Mouse (Mus musculus) liver, postnatal 0 days (tissue): Measurements from ENCODE around the gene Gpr146.

Experiments used
- CTCF ChIP-seq: sonication (generic); IDR thresholded peaks from 2 replicates; pipeline ENCODE4 v1.5.1; 2016; ENCODE audit warnings: antibody characterized with exemption, low read depth
- EP300 ChIP-seq: IDR thresholded peaks from 2 replicates; pipeline ENCODE4 v1.6.1; 2016; ENCODE audit warnings: antibody characterized with exemption, low read depth, mild to moderate bottlenecking

- TF ChIP-seq CTCF, result no peak
- no peak for TF ChIP-seq EP300
Observed at GRCm38 (mm10) chr5:139332590-139333272, 44.8 kb upstream of the Gpr146 start.
